Mouse (Mus musculus) liver, embryonic 16.5 days (tissue): ENCODE measurements at regions not wholly inside any gene's neighbourhood (a gene's known extent, or its start where the extent isn't known, plus 50 kb on each side); places are given as distances from the start of the nearest gene placed in this dataset.

Experiments used
- ATAC-seq: fragments of 200-750 bp; cut with Nextera tagmentation; 2 replicates; pipeline ENCODE4 v1.8.0; 2017; ENCODE audit warnings: low read depth, mild to moderate bottlenecking, moderate number of reproducible peaks, moderate library complexity
- H3K27ac ChIP-seq: fragments of 300-500 bp; sonication (generic); 2 replicates; pipeline ENCODE4 v1.5.1; 2014; ENCODE audit warnings: mild to moderate bottlenecking, low read length
- H3K27me3 ChIP-seq: fragments of 300-500 bp; sonication (generic); 2 replicates; pipeline ENCODE4 v1.6.1; 2014; ENCODE audit warnings: low read depth, low read length, mixed read lengths; ENCODE audit not compliant: control insufficient read depth, insufficient read depth
- H3K36me3 ChIP-seq: fragments of 300-500 bp; sonication (generic); 2 replicates; pipeline ENCODE4 v1.6.1; 2014; ENCODE audit warnings: mild to moderate bottlenecking; ENCODE audit not compliant: control insufficient read depth, insufficient read depth
- H3K4me1 ChIP-seq: fragments of 300-500 bp; sonication (generic); 2 replicates; pipeline ENCODE4 v1.6.1; 2014; ENCODE audit warnings: low read depth, low read length, mixed read lengths; ENCODE audit not compliant: control insufficient read depth
- H3K4me2 ChIP-seq: fragments of 300-500 bp; sonication (generic); 2 replicates; pipeline ENCODE4 v1.6.1; 2014; ENCODE audit warnings: low read depth, low read length, mixed read lengths
- H3K4me3 ChIP-seq: fragments of 300-500 bp; sonication (generic); 2 replicates; pipeline ENCODE4 v1.5.1; 2014; ENCODE audit warnings: low read depth, mild to moderate bottlenecking, low read length
- H3K9ac ChIP-seq: fragments of 300-500 bp; sonication (generic); 2 replicates; pipeline ENCODE4 v1.6.1; 2014; ENCODE audit warnings: low read depth, low read length
- H3K9me3 ChIP-seq: fragments of 300-500 bp; sonication (generic); replicated peaks from 2 replicates; pipeline ENCODE4 v1.6.1; 2016; ENCODE audit warnings: low read length; ENCODE audit not compliant: control insufficient read depth
- WGBS: fragments of 180-500 bp; shearing (Covaris S2); extraction: QIAGEN DNeasy Blood & Tissue Kit; methylation state at CpG from one replicate; pipeline ENCODE4 v1.1.7; 2014; ENCODE audit not compliant: insufficient replicate concordance; 5-methylcytosine and 5-hydroxymethylcytosine counted together

GRCm38 (mm10) chr11:63460146-63460545 lies 331.4 kb downstream of the Pmp22 start:
- 68% methylated on average over 7 of the region's 7 CpGs for WGBS
- Histone ChIP-seq H3K9ac (no peak overlapping the region), H3K4me1 (no peaks in the 10 kb centered on the region; the same call in 1 of the 2 replicates), H3K9me3 (no peaks in the 10 kb centered on the region), H3K36me3 (no peaks in the 10 kb centered on the region), H3K4me2 (no peak overlapping the region), H3K4me3 (no peak overlapping the region), H3K27me3 (no peaks in the 10 kb centered on the region), H3K27ac (no peak overlapping the region)
- no peak for ATAC-seq

GRCm38 (mm10) chr11:63463797-63464331 lies 335.1 kb downstream of the Pmp22 start:
- Histone ChIP-seq H3K4me2 (no peak overlapping the region), H3K9me3 (no peaks in the 10 kb centered on the region)
- 67% methylated on average over 18 of the region's 18 CpGs for WGBS

GRCm38 (mm10) chr11:63465941-63466340 lies 337.2 kb downstream of the Pmp22 start:
- Histone ChIP-seq H3K9ac (no peak overlapping the region), H3K4me3 (no peak overlapping the region), H3K4me1 (no peaks in the 10 kb centered on the region), H3K36me3 (no peaks in the 10 kb centered on the region), H3K27ac (no peak overlapping the region), H3K9me3 (no peaks in the 10 kb centered on the region), H3K27me3 (no peaks in the 10 kb centered on the region), H3K4me2 (no peak overlapping the region)
- ATAC-seq: no peak
- 67% methylated on average over 6 of the region's 6 CpGs for WGBS

More at GRCm38 (mm10) chr11:63463797-63464331, 335.1 kb downstream of the Pmp22 start:
- H3K27ac ChIP-seq: no peak overlapping the region
- no peak for ATAC-seq
- no peaks in the 10 kb centered on the region for H3K27me3 ChIP-seq
- H3K9ac ChIP-seq: no peak overlapping the region
- H3K4me3 ChIP-seq: no peak overlapping the region
- H3K4me1 ChIP-seq: no peaks in the 10 kb centered on the region
- H3K36me3 ChIP-seq: no peaks in the 10 kb centered on the region

GRCm38 (mm10) chr11:63466541-63466940 lies 337.8 kb downstream of the Pmp22 start:
- Histone ChIP-seq H3K27ac (no peak overlapping the region), H3K4me1 (no peaks in the 10 kb centered on the region), H3K4me2 (no peak overlapping the region), H3K27me3 (no peaks in the 10 kb centered on the region), H3K4me3 (no peak overlapping the region), H3K9me3 (no peaks in the 10 kb centered on the region), H3K9ac (no peak overlapping the region), H3K36me3 (no peaks in the 10 kb centered on the region)
- no peak for ATAC-seq
- 45% methylated on average over 2 of the region's 2 CpGs for WGBS

- Histone ChIP-seq H3K4me2 (no peak overlapping the region), H3K27ac (no peak overlapping the region), H3K4me1 (no peaks in the 10 kb centered on the region), H3K4me3 (no peak overlapping the region), H3K27me3 (no peaks in the 10 kb centered on the region), H3K36me3 (no peaks in the 10 kb centered on the region), H3K9ac (no peak overlapping the region), H3K9me3 (no peaks in the 10 kb centered on the region)
- ATAC-seq: no peak
- 80% methylated on average over 15 of the region's 15 CpGs for WGBS
Measured at GRCm38 (mm10) chr11:63474831-63475230, 346.0 kb downstream of the Pmp22 start.

GRCm38 (mm10) chr11:63481676-63482310 lies 353.0 kb downstream of the Pmp22 start:
- ATAC-seq: no peak
- H3K9me3 ChIP-seq: no peaks in the 10 kb centered on the region
- H3K9ac ChIP-seq: no peak overlapping the region
- H3K36me3 ChIP-seq: no peaks in the 10 kb centered on the region
- no peak overlapping the region for H3K4me3 ChIP-seq
- WGBS: 66% methylated on average over 7 of the region's 7 CpGs
- no peak overlapping the region for H3K27ac ChIP-seq
- no peak overlapping the region for H3K4me2 ChIP-seq
- H3K27me3 ChIP-seq: no peaks in the 10 kb centered on the region
- H3K4me1 ChIP-seq: no peaks in the 10 kb centered on the region

GRCm38 (mm10) chr11:63482593-63482992 lies 353.8 kb downstream of the Pmp22 start:
- Histone ChIP-seq H3K36me3 (no peaks in the 10 kb centered on the region), H3K4me1 (no peaks in the 10 kb centered on the region), H3K9me3 (no peaks in the 10 kb centered on the region), H3K4me2 (no peak overlapping the region), H3K9ac (no peak overlapping the region), H3K27ac (no peak overlapping the region), H3K4me3 (no peak overlapping the region), H3K27me3 (no peaks in the 10 kb centered on the region)
- WGBS: 62% methylated on average over 6 of the region's 6 CpGs
- no peak for ATAC-seq

- no peaks in the 10 kb centered on the region for H3K36me3 ChIP-seq
- H3K27ac ChIP-seq: no peak overlapping the region
- H3K9ac ChIP-seq: no peak overlapping the region
- ATAC-seq: no peak
- no peak overlapping the region for H3K4me2 ChIP-seq
- no peak overlapping the region for H3K4me3 ChIP-seq
- no peaks in the 10 kb centered on the region for H3K4me1 ChIP-seq
- 32% methylated on average over 2 of the region's 2 CpGs for WGBS
- no peaks in the 10 kb centered on the region for H3K9me3 ChIP-seq
- H3K27me3 ChIP-seq: no peaks in the 10 kb centered on the region
Measured at GRCm38 (mm10) chr11:63487203-63487602, 358.4 kb downstream of the Pmp22 start.

- no peak overlapping the region for H3K9ac ChIP-seq
- no peak overlapping the region for H3K4me2 ChIP-seq
- ATAC-seq: no peak
- whole genome bisulfite sequencing: 50% methylated on average over 5 of the region's 5 CpGs
- H3K9me3 ChIP-seq: no peaks in the 10 kb centered on the region
- no peak overlapping the region for H3K4me3 ChIP-seq
- no peak overlapping the region for H3K27ac ChIP-seq
- H3K36me3 ChIP-seq: no peaks in the 10 kb centered on the region
- no peaks in the 10 kb centered on the region for H3K27me3 ChIP-seq
- no peaks in the 10 kb centered on the region for H3K4me1 ChIP-seq
Measured at GRCm38 (mm10) chr11:63502181-63502580, 373.4 kb downstream of the Pmp22 start.
